Mouse (Mus musculus): Measurements from ENCODE around the gene Gm4779.

DNA sequence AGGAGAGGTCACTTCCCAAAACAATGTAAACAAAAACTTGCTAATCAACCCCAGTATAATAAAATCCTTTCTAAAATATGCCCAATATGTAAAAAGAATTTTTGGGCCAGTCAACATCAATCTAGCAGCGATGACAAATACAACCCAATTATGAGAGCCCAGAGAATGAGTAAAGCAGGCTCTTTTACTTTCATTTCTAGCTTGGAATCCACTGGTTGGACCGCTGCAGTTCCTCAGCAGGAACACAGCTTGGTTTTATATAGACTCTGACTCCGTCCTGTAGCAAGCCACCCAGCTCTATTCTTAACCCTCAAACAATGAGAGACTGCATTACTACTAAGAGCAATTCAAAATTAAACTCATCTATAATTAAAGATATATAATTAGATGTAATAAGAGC, 17.5 kb upstream of the Gm4779 start:
- TF ChIP-seq CTCF (IDR thresholded peaks at IDR 0.05; ENCODE audit: low read depth) (no peak), EP300 (IDR thresholded peaks at IDR 0.05; ENCODE audit: low read depth) (no peak)

Measured in liver, embryonic 14.5 days (tissue).